Mouse (Mus musculus): ENCODE measurements at regions not wholly inside any gene's neighbourhood (a gene's known extent, or its start where the extent isn't known, plus 50 kb on each side); places are given as distances from the start of the nearest gene placed in this dataset.

GRCm38 (mm10) chr1:90430480-90430879 is 172.3 kb upstream of the Cops8 start:
- 82% methylated on average over 9 of the region's 9 CpGs for WGBS
- DNase-seq (ENCODE audit: low spot score), result no peak
- Histone ChIP-seq H3K27ac (no peak overlapping the region), H3K36me3 (no peaks in the 10 kb centered on the region), H3K4me1 (replicated peaks) (peaks cover 33% of the 10 kb centered on the region), H3K27me3 (ENCODE audit: insufficient read depth, poor library complexity, severe bottlenecking) (peaks cover 10% of the 10 kb centered on the region), H3K9me3 (peaks cover 8% of the 10 kb centered on the region; the same call in 1 of the 2 replicates), H3K4me3 (no peak overlapping the region)

- no peak for DNase-seq (ENCODE audit: low spot score)
- Histone ChIP-seq H3K27ac (no peak overlapping the region), H3K4me1 (replicated peaks) (peaks cover 26% of the 10 kb centered on the region), H3K4me3 (no peak overlapping the region), H3K9me3 (peaks cover 8% of the 10 kb centered on the region; the same call in 1 of the 2 replicates), H3K36me3 (no peaks in the 10 kb centered on the region), H3K27me3 (ENCODE audit: insufficient read depth, poor library complexity, severe bottlenecking) (no peaks in the 10 kb centered on the region)
- 55% methylated on average over 6 of the region's 6 CpGs for WGBS
Observed at GRCm38 (mm10) chr1:90431783-90432182, 171.0 kb upstream of the Cops8 start.

GRCm38 (mm10) chr1:90433911-90434310 is 168.9 kb upstream of the Cops8 start:
- Histone ChIP-seq H3K4me1 (replicated peaks) (peaks cover 23% of the 10 kb centered on the region), H3K27me3 (ENCODE audit: insufficient read depth, poor library complexity, severe bottlenecking) (no peaks in the 10 kb centered on the region), H3K4me3 (no peak overlapping the region), H3K27ac (peak overlapping the region; percentile 8; the same call in 1 of the 2 replicates), H3K9me3 (no peaks in the 10 kb centered on the region), H3K36me3 (no peaks in the 10 kb centered on the region)
- DNase-seq (ENCODE audit: low spot score), result no peak
- 77% methylated on average over 5 of the region's 5 CpGs for WGBS

GRCm38 (mm10) chr1:90440638-90441037 is 162.1 kb upstream of the Cops8 start:
- DNase-seq (ENCODE audit: low spot score), result peak; percentile 29

GRCm38 (mm10) chr1:90441134-90441868 is 161.5 kb upstream of the Cops8 start:
- DNase-seq (ENCODE audit: low spot score), result peak; percentile 68
- WGBS, result 41% methylated on average over 10 of the region's 10 CpGs
- Histone ChIP-seq H3K27me3 (ENCODE audit: insufficient read depth, poor library complexity, severe bottlenecking) (peaks cover 12% of the 10 kb centered on the region; the same call in 1 of the 2 replicates), H3K27ac (peak overlapping the region; percentile 72; the same call in 1 of the 2 replicates), H3K4me1 (replicated peaks) (peaks cover 56% of the 10 kb centered on the region), H3K36me3 (no peaks in the 10 kb centered on the region), H3K4me3 (no peak overlapping the region), H3K9me3 (no peaks in the 10 kb centered on the region)

More at GRCm38 (mm10) chr1:90440638-90441037, 162.1 kb upstream of the Cops8 start:
- Histone ChIP-seq H3K27me3 (ENCODE audit: insufficient read depth, poor library complexity, severe bottlenecking) (peaks cover 12% of the 10 kb centered on the region; the same call in 1 of the 2 replicates), H3K9me3 (no peaks in the 10 kb centered on the region), H3K27ac (peak overlapping the region; percentile 62), H3K4me1 (replicated peaks) (peaks cover 57% of the 10 kb centered on the region), H3K4me3 (no peak overlapping the region), H3K36me3 (no peaks in the 10 kb centered on the region)
- 18% methylated on average over 1 of the region's 1 CpGs for whole genome bisulfite sequencing

GRCm38 (mm10) chr1:90442250-90443240 is 160.2 kb upstream of the Cops8 start:
- no peak for DNase-seq (ENCODE audit: low spot score)
- H3K36me3 ChIP-seq, result no peaks in the 10 kb centered on the region
- no peak overlapping the region for H3K4me3 ChIP-seq
- WGBS, result 49% methylated on average over 19 of the region's 19 CpGs
- H3K4me1 ChIP-seq (replicated peaks), result peaks cover 56% of the 10 kb centered on the region
- H3K27ac ChIP-seq, result peak overlapping the region; percentile 75
- no peaks in the 10 kb centered on the region for H3K9me3 ChIP-seq
- peaks cover 12% of the 10 kb centered on the region; the same call in 1 of the 2 replicates for H3K27me3 ChIP-seq (ENCODE audit: insufficient read depth, poor library complexity, severe bottlenecking)

GRCm38 (mm10) chr1:90449571-90450226 is 153.1 kb upstream of the Cops8 start:
- whole genome bisulfite sequencing, result 48% methylated on average over 7 of the region's 7 CpGs
- peaks cover 17% of the 10 kb centered on the region for H3K4me1 ChIP-seq (replicated peaks)
- no peaks in the 10 kb centered on the region for H3K9me3 ChIP-seq
- no peak overlapping the region for H3K27ac ChIP-seq
- no peak for DNase-seq (ENCODE audit: low spot score)
- H3K36me3 ChIP-seq, result no peaks in the 10 kb centered on the region
- no peak overlapping the region for H3K4me3 ChIP-seq
- peaks cover 14% of the 10 kb centered on the region for H3K27me3 ChIP-seq (ENCODE audit: insufficient read depth, poor library complexity, severe bottlenecking)

GRCm38 (mm10) chr1:90451942-90452557 is 150.7 kb upstream of the Cops8 start:
- peaks cover 16% of the 10 kb centered on the region for H3K4me1 ChIP-seq (replicated peaks)
- no peaks in the 10 kb centered on the region for H3K9me3 ChIP-seq
- no peaks in the 10 kb centered on the region for H3K36me3 ChIP-seq
- no peak overlapping the region for H3K4me3 ChIP-seq
- no peak for DNase-seq (ENCODE audit: low spot score)
- 0 out of 2 replicates have a peak overlapping the region, but pooled peaks have one; percentile 6 for H3K27ac ChIP-seq
- WGBS, result 78% methylated on average over 6 of the region's 6 CpGs
- H3K27me3 ChIP-seq (ENCODE audit: insufficient read depth, poor library complexity, severe bottlenecking), result peaks cover 24% of the 10 kb centered on the region

- peaks cover 38% of the 10 kb centered on the region for H3K4me1 ChIP-seq (replicated peaks)
- 72% methylated on average over 7 of the region's 7 CpGs for WGBS
- no peaks in the 10 kb centered on the region for H3K9me3 ChIP-seq
- H3K27me3 ChIP-seq (ENCODE audit: insufficient read depth, poor library complexity, severe bottlenecking), result peaks cover 24% of the 10 kb centered on the region
- no peaks in the 10 kb centered on the region for H3K36me3 ChIP-seq
- H3K27ac ChIP-seq, result 0 out of 2 replicates have a peak overlapping the region, but pooled peaks have one; percentile 29
- DNase-seq (ENCODE audit: low spot score), result no peak
- no peak overlapping the region for H3K4me3 ChIP-seq
Observed at GRCm38 (mm10) chr1:90454263-90454662, 148.5 kb upstream of the Cops8 start.

GRCm38 (mm10) chr1:90457396-90457795 is 145.4 kb upstream of the Cops8 start:
- H3K4me3 ChIP-seq, result peak overlapping the region; percentile 29
- WGBS, result 9% methylated on average over 9 of the region's 9 CpGs

GRCm38 (mm10) chr1:90458176-90458575 is 144.6 kb upstream of the Cops8 start:
- no peaks in the 10 kb centered on the region for H3K9me3 ChIP-seq
- H3K4me3 ChIP-seq, result no peak overlapping the region
- no peak for DNase-seq (ENCODE audit: low spot score)
- no peak overlapping the region for H3K27ac ChIP-seq
- peaks cover 24% of the 10 kb centered on the region for H3K27me3 ChIP-seq (ENCODE audit: insufficient read depth, poor library complexity, severe bottlenecking)
- 64% methylated on average over 8 of the region's 8 CpGs for WGBS
- peaks cover 34% of the 10 kb centered on the region for H3K4me1 ChIP-seq (replicated peaks)
- no peaks in the 10 kb centered on the region for H3K36me3 ChIP-seq

More at GRCm38 (mm10) chr1:90457396-90457795, 145.4 kb upstream of the Cops8 start:
- peak; percentile 41 for DNase-seq (ENCODE audit: low spot score)
- H3K4me1 ChIP-seq (replicated peaks), result peaks cover 34% of the 10 kb centered on the region
- peak overlapping the region; percentile 81 for H3K27ac ChIP-seq
- no peaks in the 10 kb centered on the region for H3K36me3 ChIP-seq
- no peaks in the 10 kb centered on the region for H3K9me3 ChIP-seq
- H3K27me3 ChIP-seq (ENCODE audit: insufficient read depth, poor library complexity, severe bottlenecking), result peaks cover 24% of the 10 kb centered on the region

- H3K36me3 ChIP-seq, result no peaks in the 10 kb centered on the region
- WGBS, result 90% methylated on average over 1 of the region's 1 CpGs
- no peak overlapping the region for H3K4me3 ChIP-seq
- no peak overlapping the region for H3K27ac ChIP-seq
- peaks cover 28% of the 10 kb centered on the region for H3K4me1 ChIP-seq (replicated peaks)
- DNase-seq (ENCODE audit: low spot score), result no peak
- H3K9me3 ChIP-seq, result no peaks in the 10 kb centered on the region
- H3K27me3 ChIP-seq (ENCODE audit: insufficient read depth, poor library complexity, severe bottlenecking), result peaks cover 25% of the 10 kb centered on the region
Observed at GRCm38 (mm10) chr1:90461699-90462098, 141.1 kb upstream of the Cops8 start.
